Mouse (Mus musculus) embryonic facial prominence, embryonic 10.5 days (tissue): ENCODE measurements around the gene Scube1. TPM values are rescaled to one million over a fixed set of nuclear protein-coding genes. Genes with fewer than 3 reads are reported as not detected.

ENCODE experiments used
- DNase-seq: peaks from one replicate; pipeline ENCODE4 v3.0.0-alpha.2; 2017; ENCODE audit warnings: low spot score
- H3K27ac ChIP-seq: fragments of 300-500 bp; sonication (generic); replicated peaks from 2 replicates; pipeline ENCODE4 v1.5.1; 2016; ENCODE audit warnings: mild to moderate bottlenecking
- H3K27me3 ChIP-seq: fragments of 300-500 bp; sonication (generic); replicated peaks from 2 replicates; pipeline ENCODE4 v1.6.1; 2016; ENCODE audit warnings: low read depth, mild to moderate bottlenecking; ENCODE audit not compliant: poor library complexity, severe bottlenecking
- H3K36me3 ChIP-seq: fragments of 300-500 bp; sonication (generic); replicated peaks from 2 replicates; pipeline ENCODE4 v1.6.1; 2016; ENCODE audit warnings: mild to moderate bottlenecking, moderate library complexity
- H3K4me1 ChIP-seq: fragments of 300-500 bp; sonication (generic); 2 replicates; pipeline ENCODE4 v1.6.1; 2016
- H3K4me3 ChIP-seq: fragments of 300-500 bp; sonication (generic); 2 replicates; pipeline ENCODE4 v1.5.1; 2016; ENCODE audit warnings: mild to moderate bottlenecking, moderate library complexity
- H3K9me3 ChIP-seq: fragments of 300-500 bp; sonication (generic); 2 replicates; pipeline ENCODE4 v1.6.1; 2016; ENCODE audit warnings: mild to moderate bottlenecking
- WGBS: fragments of 180-500 bp; shearing (Covaris S2); methylation state at CpG from one replicate; pipeline ENCODE4 v1.1.7; 2016; 5-methylcytosine and 5-hydroxymethylcytosine counted together
- polyA plus RNA-seq: library from polyadenylated mRNA; unstranded; fragments of >200 nt; fragmentation: Nextera tagmentation; extraction: Ambion mirVana; gene quantifications from 2 replicates; pipeline ENCODE4 v1.2.1, GENCODE M21; 2016

Scube1 gene
- polyA plus RNA-seq, 1 experiment from 2014 or later = 52.4 TPM

GRCm38 (mm10) chr15:83678606-83679005, 46.2 kb downstream of the Scube1 start:
- peak; percentile 82 for DNase-seq
- Histone ChIP-seq H3K4me3 (peak overlapping the region; percentile 25), H3K36me3 (peaks cover 25% of the 10 kb centered on the region), H3K27ac (peak overlapping the region; percentile 77), H3K4me1 (peaks cover 84% of the 10 kb centered on the region), H3K27me3 (peaks cover 58% of the 10 kb centered on the region), H3K9me3 (no peaks in the 10 kb centered on the region)
- WGBS = 3% methylated on average over 11 of the region's 11 CpGs

- peaks cover 28% of the 10 kb centered on the region for H3K36me3 ChIP-seq
- peak; percentile 59 for DNase-seq
- peak overlapping the region; percentile 31; the same call in 1 of the 2 replicates for H3K4me3 ChIP-seq
- H3K27me3 ChIP-seq = peaks cover 58% of the 10 kb centered on the region
- H3K27ac ChIP-seq = peak overlapping the region; percentile 77
- peaks cover 84% of the 10 kb centered on the region for H3K4me1 ChIP-seq
- WGBS = 4% methylated on average over 7 of the region's 7 CpGs
- H3K9me3 ChIP-seq = no peaks in the 10 kb centered on the region
Observed at GRCm38 (mm10) chr15:83678089-83678488, 46.7 kb downstream of the Scube1 start.

- DNase-seq = no peak
- Histone ChIP-seq H3K27ac (no peak overlapping the region), H3K4me3 (no peak overlapping the region), H3K27me3 (peaks cover 53% of the 10 kb centered on the region), H3K4me1 (peaks cover 77% of the 10 kb centered on the region), H3K9me3 (no peaks in the 10 kb centered on the region), H3K36me3 (peaks cover 37% of the 10 kb centered on the region)
- 93% methylated on average over 6 of the region's 6 CpGs for WGBS
Observed at GRCm38 (mm10) chr15:83677098-83677497, 47.7 kb downstream of the Scube1 start.

- H3K4me1 ChIP-seq = peaks cover 77% of the 10 kb centered on the region
- no peak overlapping the region for H3K4me3 ChIP-seq
- H3K9me3 ChIP-seq = no peaks in the 10 kb centered on the region
- no peak for DNase-seq
- H3K36me3 ChIP-seq = peaks cover 46% of the 10 kb centered on the region
- 96% methylated on average over 3 of the region's 3 CpGs for WGBS
- peaks cover 52% of the 10 kb centered on the region for H3K27me3 ChIP-seq
- H3K27ac ChIP-seq = 0 out of 2 replicates have a peak overlapping the region, but pooled peaks have one; percentile 44
Observed at GRCm38 (mm10) chr15:83676286-83676685, 48.5 kb downstream of the Scube1 start.

- 31% methylated on average over 3 of the region's 3 CpGs for WGBS
- H3K4me1 ChIP-seq = peaks cover 52% of the 10 kb centered on the region
- peaks cover 56% of the 10 kb centered on the region for H3K36me3 ChIP-seq
- H3K9me3 ChIP-seq = no peaks in the 10 kb centered on the region
- peak; percentile 46 for DNase-seq
- peak overlapping the region; percentile 35; the same call in 1 of the 2 replicates for H3K27ac ChIP-seq
- peaks cover 42% of the 10 kb centered on the region for H3K27me3 ChIP-seq
- no peak overlapping the region for H3K4me3 ChIP-seq
Observed at GRCm38 (mm10) chr15:83673621-83674020, 51.2 kb downstream of the Scube1 start.

- H3K4me1 ChIP-seq = peaks cover 64% of the 10 kb centered on the region
- no peak overlapping the region for H3K27ac ChIP-seq
Observed at GRCm38 (mm10) chr15:83667501-83667900, 57.3 kb downstream of the Scube1 start.

GRCm38 (mm10) chr15:83666418-83666817, 58.4 kb downstream of the Scube1 start:
- Histone ChIP-seq H3K4me3 (no peak overlapping the region), H3K27ac (no peak overlapping the region), H3K27me3 (peaks cover 48% of the 10 kb centered on the region), H3K4me1 (peaks cover 68% of the 10 kb centered on the region), H3K36me3 (peaks cover 14% of the 10 kb centered on the region), H3K9me3 (no peaks in the 10 kb centered on the region)
- DNase-seq = no peak
- 88% methylated on average over 10 of the region's 10 CpGs for WGBS

More at GRCm38 (mm10) chr15:83667501-83667900, 57.3 kb downstream of the Scube1 start:
- Histone ChIP-seq H3K4me3 (no peak overlapping the region), H3K36me3 (peaks cover 25% of the 10 kb centered on the region), H3K9me3 (no peaks in the 10 kb centered on the region), H3K27me3 (peaks cover 54% of the 10 kb centered on the region)
- DNase-seq = no peak
- WGBS = 73% methylated on average over 6 of the region's 6 CpGs

GRCm38 (mm10) chr15:83665993-83666392, 58.8 kb downstream of the Scube1 start:
- Histone ChIP-seq H3K4me1 (peaks cover 69% of the 10 kb centered on the region), H3K27ac (no peak overlapping the region), H3K4me3 (no peak overlapping the region), H3K9me3 (no peaks in the 10 kb centered on the region), H3K36me3 (peaks cover 11% of the 10 kb centered on the region), H3K27me3 (peaks cover 47% of the 10 kb centered on the region)
- WGBS = 92% methylated on average over 6 of the region's 6 CpGs
- DNase-seq = no peak

- Histone ChIP-seq H3K9me3 (no peaks in the 10 kb centered on the region), H3K36me3 (peaks cover 15% of the 10 kb centered on the region), H3K27me3 (peaks cover 47% of the 10 kb centered on the region), H3K4me3 (no peak overlapping the region), H3K27ac (no peak overlapping the region), H3K4me1 (peaks cover 76% of the 10 kb centered on the region)
- peak; percentile 60 for DNase-seq
- 54% methylated on average over 5 of the region's 5 CpGs for WGBS
Observed at GRCm38 (mm10) chr15:83664722-83665121, 60.1 kb downstream of the Scube1 start.

GRCm38 (mm10) chr15:83663066-83663465, 61.8 kb downstream of the Scube1 start:
- no peak for DNase-seq
- H3K4me3 ChIP-seq = no peak overlapping the region
- H3K27me3 ChIP-seq = peaks cover 30% of the 10 kb centered on the region
- no peaks in the 10 kb centered on the region for H3K9me3 ChIP-seq
- peaks cover 78% of the 10 kb centered on the region for H3K4me1 ChIP-seq
- H3K27ac ChIP-seq = no peak overlapping the region
- H3K36me3 ChIP-seq = peaks cover 21% of the 10 kb centered on the region
- 67% methylated on average over 4 of the region's 4 CpGs for WGBS

GRCm38 (mm10) chr15:83662106-83662505, 62.7 kb downstream of the Scube1 start:
- Histone ChIP-seq H3K4me1 (peaks cover 73% of the 10 kb centered on the region), H3K9me3 (no peaks in the 10 kb centered on the region), H3K36me3 (peaks cover 30% of the 10 kb centered on the region), H3K27me3 (peaks cover 30% of the 10 kb centered on the region), H3K4me3 (no peak overlapping the region), H3K27ac (peak overlapping the region; percentile 61)
- peak; percentile 59 for DNase-seq
- WGBS = 42% methylated on average over 7 of the region's 7 CpGs

GRCm38 (mm10) chr15:83642518-83642917, 82.3 kb downstream of the Scube1 start:
- peaks cover 67% of the 10 kb centered on the region for H3K36me3 ChIP-seq
- H3K27ac ChIP-seq = no peak overlapping the region
- no peak overlapping the region for H3K4me3 ChIP-seq
- H3K27me3 ChIP-seq = peaks cover 13% of the 10 kb centered on the region
- DNase-seq = no peak
- 95% methylated on average over 6 of the region's 6 CpGs for WGBS
- H3K9me3 ChIP-seq = no peaks in the 10 kb centered on the region
- peaks cover 66% of the 10 kb centered on the region for H3K4me1 ChIP-seq

GRCm38 (mm10) chr15:83640208-83640607, 84.6 kb downstream of the Scube1 start:
- peaks cover 67% of the 10 kb centered on the region for H3K36me3 ChIP-seq
- peaks cover 51% of the 10 kb centered on the region for H3K4me1 ChIP-seq
- peaks cover 21% of the 10 kb centered on the region for H3K27me3 ChIP-seq
- H3K27ac ChIP-seq = peak overlapping the region; percentile 72
- DNase-seq = peak; percentile 45
- WGBS = 51% methylated on average over 4 of the region's 4 CpGs
- H3K9me3 ChIP-seq = no peaks in the 10 kb centered on the region
- H3K4me3 ChIP-seq = no peak overlapping the region
